Mouse (Mus musculus) G1E (cell line): ENCODE data around the gene Tmem138. TPM values are rescaled to one million over a fixed set of nuclear protein-coding genes. Genes with fewer than 3 reads are reported as not detected.

Experiments used
- ATAC-seq: 2 replicates; pipeline ENCODE4 v1.8.0; 2016; ENCODE audit warnings: mild to moderate bottlenecking; ENCODE audit not compliant: insufficient number of reproducible peaks, poor library complexity, low FRiP score, severe bottlenecking; ENCODE audit errors: extremely low read depth
- DNase-seq: peaks from one replicate; pipeline ENCODE4 v3.0.0; 2012; ENCODE audit warnings: low spot score
- H3K27me3 ChIP-seq: 2 replicates; pipeline ENCODE4 v1.6.1; 2012; ENCODE audit warnings: mild to moderate bottlenecking, low read length, inconsistent platforms; ENCODE audit not compliant: insufficient read depth
- H3K36me3 ChIP-seq: replicated peaks from 2 replicates; pipeline ENCODE3; 2012; ENCODE audit warnings: mild to moderate bottlenecking, inconsistent platforms
- H3K4me1 ChIP-seq: 2 replicates; pipeline ENCODE4 v1.6.1; 2012; ENCODE audit warnings: low read depth, low read length, inconsistent platforms, mixed read lengths; ENCODE audit not compliant: insufficient read depth
- H3K4me3 ChIP-seq: 2 replicates; pipeline ENCODE4 v1.5.1; 2012; ENCODE audit warnings: low read depth, mild to moderate bottlenecking, inconsistent platforms, low read length, moderate library complexity, mixed read lengths
- H3K9me3 ChIP-seq: replicated peaks from 2 replicates; pipeline ENCODE4 v1.6.1; 2012; ENCODE audit warnings: inconsistent platforms
- CTCF ChIP-seq: IDR thresholded peaks from 2 replicates; pipeline ENCODE4 v1.5.1; 2012; ENCODE audit warnings: low read depth, low read length, inconsistent platforms, mixed read lengths
- GATA1 ChIP-seq: IDR thresholded peaks from 2 replicates; pipeline ENCODE4 v1.6.1; 2012; ENCODE audit warnings: borderline replicate concordance, low read length, inconsistent platforms, mixed read lengths
- GATA2 ChIP-seq: IDR thresholded peaks from 2 replicates; pipeline ENCODE4 v1.6.1; 2012; ENCODE audit warnings: low read depth, low read length, inconsistent platforms, borderline replicate concordance
- POLR2AphosphoS5 ChIP-seq: IDR thresholded peaks from 2 replicates; pipeline ENCODE4 v1.6.1; 2012; ENCODE audit warnings: low read depth, low read length, inconsistent platforms; ENCODE audit not compliant: insufficient replicate concordance
- TAL1 ChIP-seq: conservative IDR thresholded peaks from 2 replicates; pipeline ENCODE4 v1.6.1; 2012; ENCODE audit warnings: low read depth, low read length, inconsistent platforms, mixed read lengths
- polyA plus RNA-seq: library from polyadenylated mRNA; stranded (reverse); fragments of >175 nt; gene quantifications from 2 replicates; pipeline ENCODE4 v1.2.3, GENCODE M21; 2012
- total RNA-seq, 2 experiments: library from RNA; stranded (forward) in 1 of 2; stranded (reverse) in 1 of 2; fragments of 200-1000 nt in 1 of 2; fragments of >200 nt in 1 of 2; fragmentation: Nextera tagmentation in 1 of 2; gene quantifications; 2 replicates each; pipeline ENCODE4 v1.2.3; 2014 to 2017

The Tmem138 gene
- 50.1 and 61.6 TPM in 2 replicates for total RNA-seq (2014; fragmentation: Nextera tagmentation)
- total RNA-seq (2017) = 9.7 and 13.5 TPM in 2 replicates
- polyA plus RNA-seq = 4.6 and 5.0 TPM in 2 replicates

DNA sequence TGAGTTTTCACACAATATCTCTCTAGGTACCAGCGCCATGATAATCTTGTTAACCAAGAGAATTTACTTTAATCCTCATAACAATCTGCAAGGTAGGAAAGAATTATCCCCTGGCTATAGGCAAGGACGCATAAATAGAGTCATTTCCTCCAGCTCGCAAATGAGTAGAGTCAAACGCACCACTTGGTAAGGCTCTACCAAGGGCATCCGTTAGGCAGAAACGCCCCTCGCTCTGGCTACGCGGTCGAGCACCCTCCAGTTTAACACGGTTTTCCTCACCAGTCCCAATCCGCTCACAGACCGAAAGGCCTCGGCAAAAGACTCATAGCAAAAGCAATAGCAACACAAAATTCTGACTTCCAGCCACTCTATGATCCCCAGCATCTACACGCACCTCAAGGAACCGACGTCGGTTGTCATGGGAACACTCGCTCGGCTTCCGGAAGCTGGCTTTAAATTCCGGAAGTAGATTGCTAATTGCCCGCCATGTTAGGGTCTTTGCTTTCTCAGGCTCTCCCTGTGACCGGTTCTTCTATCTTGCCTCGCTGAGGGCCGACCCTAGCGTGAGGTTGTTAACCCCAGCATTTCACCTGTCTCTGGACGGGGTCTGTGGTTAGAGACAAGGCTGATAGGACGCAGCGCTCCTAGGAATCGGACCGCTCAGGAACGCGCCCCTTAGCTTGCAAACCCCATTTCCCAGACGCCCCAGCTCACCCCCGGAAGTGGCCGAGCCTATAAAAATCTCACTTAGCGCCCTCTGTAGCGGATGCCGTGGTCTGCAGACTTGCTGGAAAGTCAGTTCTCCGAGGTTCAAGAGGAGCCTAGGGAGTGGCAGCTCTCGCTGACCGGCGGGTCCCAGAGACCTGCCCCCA lies at the start of gene Tmem138, which contains the start of gene Cyb561a3:
Gene Tmem138 (minus strand): TSS at position 673 of the 872 bp plus-strand sequence.
Gene Cyb561a3 (plus strand): TSS at position 483 of the 872 bp plus-strand sequence.
- Histone ChIP-seq H3K4me3 (peak within 1 kb of the TSS; percentile 82), H3K27me3 (no peaks in the 10 kb centered on the region), H3K9me3 (no peaks in the 10 kb centered on the region), H3K4me1 (peaks cover 40% of the 10 kb centered on the region), H3K36me3 (peaks cover 61% of the 10 kb centered on the region)
- DNase-seq (peak; percentile 81), ATAC-seq (peak; percentile 87)
- TF ChIP-seq POLR2AphosphoS5 = no peak
- TF ChIP-seq GATA2 = no peak
- TF ChIP-seq CTCF = no peak
- no peak for TF ChIP-seq TAL1
- no peak for TF ChIP-seq GATA1

DNA sequence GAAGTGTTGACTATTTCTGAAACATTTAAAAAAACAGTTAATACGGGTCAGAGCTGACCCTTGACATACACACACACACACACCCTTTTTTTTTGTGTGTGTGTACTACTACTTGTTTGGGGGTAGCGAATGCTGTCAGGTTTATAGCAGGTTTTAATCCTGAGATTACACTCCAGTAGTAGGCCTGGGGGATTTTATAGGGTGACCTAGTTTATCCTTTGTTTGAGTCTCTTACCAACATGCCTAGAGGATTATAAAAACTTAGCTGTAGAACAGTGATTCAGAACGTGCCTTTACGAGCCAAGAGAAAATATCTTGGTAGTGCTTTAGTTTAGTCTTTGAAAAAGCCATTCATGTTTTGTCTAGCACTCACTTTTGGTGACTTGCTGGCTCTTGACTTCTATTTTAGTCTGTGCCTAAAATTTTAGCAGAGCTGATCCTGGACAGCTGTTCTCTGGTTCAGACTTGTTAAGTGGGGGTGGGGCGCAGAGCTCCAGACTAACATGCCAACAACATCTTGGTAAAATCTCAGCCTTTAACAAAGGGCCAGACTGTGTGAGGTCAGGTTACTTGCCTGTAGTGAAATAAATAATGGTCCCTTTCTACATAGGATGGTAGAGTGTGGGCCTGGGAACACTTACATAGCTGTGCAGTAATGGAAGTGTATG lies 31.5 kb upstream of the Tmem138 start:
- H3K36me3 ChIP-seq = peaks cover 72% of the 10 kb centered on the region
- peaks cover 54% of the 10 kb centered on the region for H3K4me1 ChIP-seq
- TF ChIP-seq POLR2AphosphoS5 = no peak
- TF ChIP-seq CTCF = no peak
- TF ChIP-seq GATA2 = no peak
- no peak for TF ChIP-seq GATA1
- no peak for TF ChIP-seq TAL1
- no peaks in the 10 kb centered on the region for H3K9me3 ChIP-seq
- DNase-seq = no peak
- H3K27me3 ChIP-seq = no peaks in the 10 kb centered on the region
- no peak overlapping the region for H3K4me3 ChIP-seq
- ATAC-seq = no peak

DNA sequence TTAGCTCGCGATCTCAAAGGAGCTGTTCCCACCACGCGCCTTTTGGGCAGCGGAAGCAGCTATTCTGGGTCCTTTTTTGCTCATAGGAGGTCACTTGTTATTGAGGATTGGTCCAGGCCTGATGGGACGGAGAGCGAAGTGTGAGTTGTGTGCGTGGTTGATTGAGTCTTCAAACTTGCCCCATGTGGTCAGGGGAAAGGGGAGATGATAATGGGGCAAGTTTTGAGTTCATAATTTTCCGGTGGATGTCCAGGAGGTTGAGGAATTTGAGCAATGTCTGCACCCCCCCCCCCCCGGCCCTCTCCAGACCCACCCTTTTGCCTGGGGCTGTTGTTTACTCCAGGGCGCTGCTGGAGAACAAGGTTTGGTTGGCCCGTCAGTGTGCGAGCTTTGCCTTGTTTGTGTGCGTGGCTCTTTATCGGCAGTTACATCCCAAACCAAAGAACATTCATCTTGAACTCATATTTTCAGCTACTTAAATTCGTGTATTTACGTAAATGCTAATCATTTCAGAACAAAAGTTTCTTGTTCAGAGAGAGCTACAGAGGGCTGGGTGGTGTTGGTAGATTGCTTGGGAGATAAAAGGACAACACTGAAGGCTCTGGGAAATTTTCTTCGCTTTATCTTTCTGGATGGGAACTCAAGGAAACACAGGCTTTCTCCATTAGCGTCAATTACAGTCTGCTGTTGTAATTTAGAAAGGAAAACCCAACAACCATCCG lies 28.9 kb upstream of the Tmem138 start:
- peak overlapping the region; percentile 90 for H3K4me3 ChIP-seq
- ATAC-seq (no peak), DNase-seq (no peak)
- peaks cover 64% of the 10 kb centered on the region for H3K4me1 ChIP-seq
- no peaks in the 10 kb centered on the region for H3K9me3 ChIP-seq
- peaks cover 54% of the 10 kb centered on the region for H3K36me3 ChIP-seq
- TF ChIP-seq GATA1 (no peak), GATA2 (no peak), POLR2AphosphoS5 (no peak), CTCF (no peak), TAL1 (no peak)
- H3K27me3 ChIP-seq = no peaks in the 10 kb centered on the region

DNA sequence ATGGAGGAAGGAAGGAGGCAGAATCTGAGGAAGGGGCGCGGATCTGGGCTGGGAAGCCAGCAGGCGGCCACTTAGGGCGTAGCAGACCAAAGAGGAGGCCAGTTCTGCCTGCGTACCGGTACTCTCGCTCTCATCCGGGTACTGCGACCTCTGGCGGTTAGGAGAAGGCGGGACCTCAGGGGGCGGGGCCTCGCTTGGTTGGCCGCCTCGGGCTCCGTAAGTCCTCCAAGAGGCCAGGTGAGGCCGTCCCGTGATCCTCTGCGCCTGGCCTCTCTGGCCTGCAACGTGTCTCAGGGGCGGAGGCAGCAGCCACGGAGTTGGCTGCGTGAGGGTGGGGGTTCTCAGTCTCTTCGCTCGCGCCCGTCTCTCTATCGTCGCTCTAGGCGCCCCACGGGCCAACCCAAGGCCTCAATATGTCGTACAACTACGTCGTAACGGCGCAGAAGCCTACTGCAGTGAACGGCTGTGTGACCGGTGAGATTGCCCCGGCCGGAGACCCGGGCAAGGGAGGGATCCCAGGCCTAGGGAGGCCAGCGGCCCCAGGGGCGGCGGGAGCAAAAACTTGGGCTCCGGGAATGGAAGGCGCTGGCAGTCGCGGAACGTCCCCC lies 28.2 kb upstream of the Tmem138 start, which contains the start of the genes Ddb1 and Tkfc:
Gene Ddb1 (plus strand): TSS at position 35 of the 608 bp plus-strand sequence.
Gene Tkfc (minus strand): TSS at position 362 of the 608 bp plus-strand sequence.
- peak; percentile 93 for ATAC-seq
- H3K9me3 ChIP-seq = no peaks in the 10 kb centered on the region
- peaks cover 52% of the 10 kb centered on the region for H3K36me3 ChIP-seq
- no peaks in the 10 kb centered on the region for H3K27me3 ChIP-seq
- DNase-seq = peak; percentile 91
- peaks cover 63% of the 10 kb centered on the region for H3K4me1 ChIP-seq
- peak within 1 kb of the TSS; percentile 90 for H3K4me3 ChIP-seq
- TF ChIP-seq GATA1 = no peak

DNA sequence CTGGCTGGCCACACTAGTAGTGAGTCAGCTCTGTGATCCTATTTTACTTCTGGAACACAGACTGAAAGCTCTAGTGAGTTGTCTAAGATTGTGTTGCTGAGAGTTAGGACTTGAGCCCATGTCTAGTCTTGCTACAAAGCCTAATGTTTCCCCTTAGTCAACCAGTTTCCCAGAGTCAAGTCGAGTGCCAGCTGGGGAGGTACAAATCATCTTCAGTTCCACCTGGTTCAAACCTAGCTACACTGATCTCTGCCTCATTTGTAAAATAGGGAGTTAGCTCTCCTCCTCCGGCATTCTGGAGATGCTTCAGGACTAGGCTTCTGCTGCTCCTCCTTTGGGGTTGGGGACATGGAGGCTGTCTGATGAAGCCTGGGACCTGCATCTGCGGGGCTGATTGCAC lies 27.4 kb upstream of the Tmem138 start:
- H3K9me3 ChIP-seq = no peaks in the 10 kb centered on the region
- H3K4me3 ChIP-seq = peak overlapping the region; percentile 90
- DNase-seq = no peak
- no peak for ATAC-seq
- TF ChIP-seq GATA1 = no peak
- H3K4me1 ChIP-seq = peaks cover 58% of the 10 kb centered on the region
- H3K27me3 ChIP-seq = no peaks in the 10 kb centered on the region
- H3K36me3 ChIP-seq = peaks cover 52% of the 10 kb centered on the region
